Mouse (Mus musculus) liver, adult 2 months (tissue): ENCODE measurements around the gene Ptprm.

ENCODE experiments used
- CTCF ChIP-seq: fragments of 200-500 bp; IDR thresholded peaks from 2 replicates; pipeline ENCODE4 v1.5.1; 2011; ENCODE audit warnings: low read depth, low read length, control low read depth
- POLR2A ChIP-seq: fragments of 200-500 bp; IDR thresholded peaks from 2 replicates; pipeline ENCODE4 v1.6.1; 2011; ENCODE audit warnings: low read length, control low read depth; ENCODE audit not compliant: insufficient read depth; ENCODE audit errors: extremely low read depth

- TF ChIP-seq POLR2A, result no peak
- no peak for TF ChIP-seq CTCF
Measured at GRCm38 (mm10) chr17:67071231-67072009, 282.8 kb downstream of the Ptprm start.
